Mouse (Mus musculus): ENCODE measurements at regions not wholly inside any gene's neighbourhood (a gene's known extent, or its start where the extent isn't known, plus 50 kb on each side); places are given as distances from the start of the nearest gene placed in this dataset.

DNA sequence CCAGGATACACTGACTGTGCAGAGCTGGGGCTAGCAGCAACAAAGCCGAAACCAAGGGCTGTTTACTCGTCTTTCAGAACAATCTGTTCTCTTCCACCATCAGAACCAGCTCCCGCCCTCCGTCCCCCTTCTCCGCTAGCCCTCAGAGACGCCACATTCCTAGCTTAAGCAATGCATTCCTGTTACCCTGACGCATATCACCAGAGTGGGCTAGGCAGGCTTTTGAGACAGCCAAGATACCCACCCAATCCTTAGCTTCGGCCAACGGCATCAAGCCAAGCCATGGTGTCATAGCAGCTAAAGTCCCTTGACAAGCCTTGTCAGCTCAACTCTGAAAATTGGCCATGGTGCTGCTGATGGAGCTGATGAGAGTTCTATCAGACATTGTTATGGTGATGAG, 319.1 kb downstream of the Tns1 start:
- TF ChIP-seq POLR2A (IDR thresholded peaks at IDR 0.05; ENCODE audit: borderline replicate concordance, insufficient read depth, low read length) (no peak), CTCF (IDR thresholded peaks at IDR 0.05; ENCODE audit: borderline replicate concordance, insufficient read depth, low read depth, low read length) (no peak)

Measured in cerebellum, adult 2 months (tissue).